Mouse (Mus musculus) embryo, embryonic 9.5 days (tissue): ENCODE measurements around the gene Dennd4b.
A peak's percentile ranks its signal among the peaks of the same experiment; 100 is the strongest.
"Not testable (repeated sequence)": the region's sequence is repeated elsewhere in the genome, so short reads cannot be mapped to it uniquely, and the experiment has no call there.

ENCODE experiments used
- DNase-seq: peaks from one replicate; pipeline ENCODE4 v3.0.0-alpha.2; 2017; ENCODE audit errors: extremely low spot score

The Dennd4b gene

GRCm38 (mm10) chr3:90265034-90265931, at the start of gene Dennd4b:
TSS of gene Dennd4b (plus strand) at chr3:90265185.
- DNase-seq, result peak; percentile 95

- DNase-seq, result no peak
Observed at GRCm38 (mm10) chr3:90215825-90216380, 49.1 kb upstream of the Dennd4b start.

GRCm38 (mm10) chr3:90220088-90220487, 44.9 kb upstream of the Dennd4b start:
- peak; percentile 61 for DNase-seq

- DNase-seq, result peak; percentile 82
Observed at GRCm38 (mm10) chr3:90220531-90220951, 44.4 kb upstream of the Dennd4b start.

- DNase-seq, result no peak
Observed at GRCm38 (mm10) chr3:90221123-90221522, 43.9 kb upstream of the Dennd4b start.

GRCm38 (mm10) chr3:90222455-90222854, 42.5 kb upstream of the Dennd4b start:
- DNase-seq, result no peak

- no peak for DNase-seq
Observed at GRCm38 (mm10) chr3:90222941-90223340, 42.0 kb upstream of the Dennd4b start.

GRCm38 (mm10) chr3:90224331-90224730, 40.7 kb upstream of the Dennd4b start:
- no peak for DNase-seq

GRCm38 (mm10) chr3:90231075-90231474, 33.9 kb upstream of the Dennd4b start:
- DNase-seq, result no peak

GRCm38 (mm10) chr3:90231507-90232333, 33.3 kb upstream of the Dennd4b start, which contains the start of gene Jtb:
TSS of gene Jtb (plus strand) at chr3:90231597.
- peak; percentile 91 for DNase-seq

GRCm38 (mm10) chr3:90241251-90241650, 23.7 kb upstream of the Dennd4b start:
- DNase-seq, result no peak

GRCm38 (mm10) chr3:90241669-90242358, 23.2 kb upstream of the Dennd4b start:
- no peak for DNase-seq

- DNase-seq, result peak; percentile 76
Observed at GRCm38 (mm10) chr3:90242984-90243775, 21.8 kb upstream of the Dennd4b start, which contains the start of gene Creb3l4. TSS of gene Creb3l4 (minus strand) at chr3:90243512.

GRCm38 (mm10) chr3:90245406-90245805, 19.6 kb upstream of the Dennd4b start:
- no peak for DNase-seq

GRCm38 (mm10) chr3:90247630-90247959, 17.4 kb upstream of the Dennd4b start:
- no peak for DNase-seq

- DNase-seq, result peak; percentile 96
Observed at GRCm38 (mm10) chr3:90247960-90248745, 16.8 kb upstream of the Dennd4b start, which contains the start of gene Slc39a1. TSS of gene Slc39a1 (plus strand) at chr3:90248172.

GRCm38 (mm10) chr3:90248746-90249100, 16.3 kb upstream of the Dennd4b start:
- DNase-seq, result no peak

- DNase-seq, result no peak
Observed at GRCm38 (mm10) chr3:90250791-90251190, 14.2 kb upstream of the Dennd4b start.

- DNase-seq, result not testable (repeated sequence)
Observed at GRCm38 (mm10) chr3:90251731-90252226, 13.2 kb upstream of the Dennd4b start.

GRCm38 (mm10) chr3:90252659-90253058, 12.3 kb upstream of the Dennd4b start:
- not testable (repeated sequence) for DNase-seq
